Mouse (Mus musculus): ENCODE data around the gene Klhl33. TPM values are rescaled to one million over a fixed set of nuclear protein-coding genes. Genes with fewer than 3 reads are reported as not detected.
"Not testable (repeated sequence)": the region's sequence is repeated elsewhere in the genome, so short reads cannot be mapped to it uniquely, and the experiment has no call there.

The Klhl33 gene
- 0.04 and 0.07 TPM in 2 replicates for polyA plus RNA-seq (2012; rRNA removed)

DNA sequence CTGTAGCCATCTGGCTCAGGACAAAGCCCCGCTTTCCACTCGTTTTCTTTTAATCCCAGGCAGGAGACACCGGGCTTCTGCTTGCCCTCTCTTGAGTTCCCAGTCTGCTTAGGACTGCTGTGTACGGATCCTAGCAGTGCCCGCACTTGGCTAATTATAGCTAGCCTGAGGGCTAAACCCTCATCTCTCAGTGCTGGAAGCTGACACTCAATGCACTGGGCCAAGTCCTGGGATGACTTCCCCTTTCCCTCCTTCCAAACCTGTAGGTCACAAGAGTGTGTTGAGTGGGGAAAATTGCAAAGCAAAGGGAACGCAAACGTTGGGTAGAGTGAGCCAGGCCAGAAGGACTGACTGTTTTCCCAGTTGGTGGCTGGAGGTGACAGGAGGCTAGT lies at the start of gene Klhl33:
Gene Klhl33 (minus strand): TSS at position 134 of the 392 bp plus-strand sequence.
- Histone ChIP-seq H3K4me1 (ENCODE audit: control insufficient read depth, insufficient read depth, low read length) (peaks cover 7% of the 10 kb centered on the region), H3K36me3 (ENCODE audit: control insufficient read depth, insufficient read depth, low read length) (no peaks in the 10 kb centered on the region), H3K4me3 (ENCODE audit: control insufficient read depth, low read depth, low read length) (peak within 1 kb of the TSS; percentile 75), H3K27ac (ENCODE audit: control insufficient read depth, insufficient read depth, low read depth, low read length) (no peak within 1 kb of the TSS), H3K27me3 (ENCODE audit: control insufficient read depth, insufficient read depth, low read length) (no peaks in the 10 kb centered on the region)
- no peak for TF ChIP-seq CTCF (IDR thresholded peaks at IDR 0.05; ENCODE audit: control insufficient read depth, insufficient read depth, insufficient replicate concordance, low read depth, low read length)
- no peak for TF ChIP-seq POLR2A (IDR thresholded peaks at IDR 0.05; ENCODE audit: control insufficient read depth, low read depth, low read length)

DNA sequence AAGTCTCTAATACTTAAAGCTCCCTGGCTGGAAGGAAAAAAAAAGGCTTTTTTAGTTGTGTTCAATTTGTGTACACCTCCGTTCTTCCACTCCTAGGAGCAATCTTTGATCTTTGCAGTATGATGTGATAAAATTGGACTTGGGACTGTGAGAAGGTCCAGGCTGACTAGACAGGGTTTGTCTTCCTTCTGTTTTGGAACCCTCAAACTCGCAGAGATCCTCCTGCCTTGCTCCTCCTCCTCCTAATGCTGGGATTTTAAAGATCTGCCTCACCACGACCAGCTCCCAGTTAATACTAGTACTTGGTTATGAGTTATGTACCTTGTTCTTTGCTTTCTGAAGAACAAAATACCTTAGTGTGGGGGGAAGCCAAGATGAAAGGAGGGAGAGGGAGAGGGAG lies 48.2 kb upstream of the Klhl33 start:
- not testable (repeated sequence) for H3K27ac ChIP-seq (ENCODE audit: control insufficient read depth, insufficient read depth, low read depth, low read length); H3K27me3 ChIP-seq (ENCODE audit: control insufficient read depth, insufficient read depth, low read length)

DNA sequence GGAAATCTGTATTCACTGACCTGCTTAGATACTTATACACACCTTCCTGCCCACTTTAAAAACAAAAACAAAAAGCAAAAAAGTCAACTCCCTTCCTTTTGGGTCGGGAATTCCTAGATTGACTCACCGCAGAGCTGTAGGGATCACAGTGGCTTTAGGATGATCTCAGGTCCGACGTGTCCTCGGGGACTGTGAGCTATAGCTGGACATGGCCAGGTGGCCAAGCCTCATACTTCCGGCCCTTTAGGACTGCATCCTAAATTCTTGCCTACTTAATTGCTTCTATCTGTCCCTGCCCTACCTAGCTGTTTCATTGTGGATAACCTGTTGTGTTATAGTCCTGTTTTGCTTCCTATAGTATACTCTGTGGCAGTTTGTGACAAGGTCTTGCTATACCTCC lies 47.8 kb upstream of the Klhl33 start:
- H3K36me3 ChIP-seq (ENCODE audit: control insufficient read depth, insufficient read depth, low read length); H3K4me1 ChIP-seq (ENCODE audit: control insufficient read depth, insufficient read depth, low read length); H3K27me3 ChIP-seq (ENCODE audit: control insufficient read depth, insufficient read depth, low read length); H3K27ac ChIP-seq (ENCODE audit: control insufficient read depth, insufficient read depth, low read depth, low read length): not testable (repeated sequence)
- H3K4me3 ChIP-seq (ENCODE audit: control insufficient read depth, low read depth, low read length), result peak overlapping the region; percentile 85

More for the DNA sequence above, 48.2 kb upstream of the Klhl33 start:
- H3K36me3 ChIP-seq (ENCODE audit: control insufficient read depth, insufficient read depth, low read length); H3K4me3 ChIP-seq (ENCODE audit: control insufficient read depth, low read depth, low read length); H3K4me1 ChIP-seq (ENCODE audit: control insufficient read depth, insufficient read depth, low read length): not testable (repeated sequence)

DNA sequence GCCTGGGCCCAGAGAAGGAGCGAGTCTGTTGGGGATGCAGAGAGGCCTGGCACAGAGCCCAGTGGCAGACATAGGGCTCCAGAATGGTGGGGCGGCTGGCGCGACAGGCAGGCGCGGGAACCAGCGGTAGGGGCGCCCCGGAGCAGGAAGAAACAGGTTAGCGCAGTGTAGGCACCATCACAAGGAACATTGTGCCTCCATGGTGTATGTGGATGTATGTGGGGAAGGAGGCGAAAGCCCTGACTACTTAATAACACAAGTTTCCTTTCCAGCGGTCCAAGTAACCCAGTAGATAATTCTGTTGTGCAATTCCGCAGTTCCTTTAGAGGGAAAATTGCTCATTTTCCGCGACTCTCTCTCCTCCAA lies 47.3 kb upstream of the Klhl33 start:
- not testable (repeated sequence) for H3K4me1 ChIP-seq (ENCODE audit: control insufficient read depth, insufficient read depth, low read length)

DNA sequence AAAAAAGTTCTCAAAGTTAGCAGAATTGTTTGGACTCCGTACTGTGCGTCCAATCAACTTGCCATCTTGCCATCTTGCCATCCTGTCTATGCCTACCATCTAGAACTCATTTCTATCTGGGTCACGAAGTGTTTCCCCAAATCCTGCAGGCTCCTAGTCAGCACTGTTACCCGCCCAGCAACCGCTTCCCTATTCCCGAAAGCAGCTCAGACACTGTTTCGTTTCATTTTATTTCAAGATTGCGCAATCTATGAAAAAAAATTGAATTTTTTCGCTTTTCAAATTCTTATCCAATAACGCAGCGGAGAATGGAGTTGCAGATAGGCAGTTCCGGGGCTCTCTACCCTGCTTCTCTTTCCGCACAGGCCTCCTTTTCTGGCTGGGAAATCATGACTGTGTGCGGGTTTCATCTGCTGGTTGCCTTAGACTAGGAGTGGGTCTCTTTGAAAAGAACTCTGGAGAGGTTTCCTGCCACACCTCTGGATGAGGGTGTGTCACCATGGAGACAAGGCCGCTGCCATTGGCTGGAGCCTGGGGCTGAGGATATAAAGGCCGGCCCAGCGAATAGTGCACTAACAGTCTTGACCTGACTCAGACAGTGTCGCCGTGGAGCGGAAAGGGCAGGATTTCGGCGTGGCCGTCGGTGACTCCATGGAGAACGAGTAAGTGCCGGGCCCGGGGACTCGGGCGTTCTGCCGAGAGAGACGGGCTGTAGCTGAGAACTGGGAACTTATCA lies 46.8 kb upstream of the Klhl33 start, which contains the start of gene Gm49342:
Gene Gm49342 (plus strand): TSS at position 586 of the 736 bp plus-strand sequence.
- peak; percentile 87 for TF ChIP-seq POLR2A (IDR thresholded peaks at IDR 0.05; ENCODE audit: control insufficient read depth, low read depth, low read length)
- TF ChIP-seq CTCF (IDR thresholded peaks at IDR 0.05; ENCODE audit: control insufficient read depth, insufficient read depth, insufficient replicate concordance, low read depth, low read length), result peak; percentile 22; the same call in 1 of the 2 replicates
- Histone ChIP-seq H3K4me3 (ENCODE audit: control insufficient read depth, low read depth, low read length) (peak within 1 kb of the TSS; percentile 85), H3K4me1 (ENCODE audit: control insufficient read depth, insufficient read depth, low read length) (peaks cover 4% of the 10 kb centered on the region), H3K27me3 (ENCODE audit: control insufficient read depth, insufficient read depth, low read length) (no peaks in the 10 kb centered on the region), H3K27ac (ENCODE audit: control insufficient read depth, insufficient read depth, low read depth, low read length) (peak within 1 kb of the TSS; percentile 74), H3K36me3 (ENCODE audit: control insufficient read depth, insufficient read depth, low read length) (no peaks in the 10 kb centered on the region)

More for the DNA sequence above, 47.3 kb upstream of the Klhl33 start:
- not testable (repeated sequence) for H3K27me3 ChIP-seq (ENCODE audit: control insufficient read depth, insufficient read depth, low read length); H3K36me3 ChIP-seq (ENCODE audit: control insufficient read depth, insufficient read depth, low read length)
- H3K27ac ChIP-seq (ENCODE audit: control insufficient read depth, insufficient read depth, low read depth, low read length), result peak overlapping the region; percentile 74
- peak overlapping the region; percentile 85 for H3K4me3 ChIP-seq (ENCODE audit: control insufficient read depth, low read depth, low read length)

DNA sequence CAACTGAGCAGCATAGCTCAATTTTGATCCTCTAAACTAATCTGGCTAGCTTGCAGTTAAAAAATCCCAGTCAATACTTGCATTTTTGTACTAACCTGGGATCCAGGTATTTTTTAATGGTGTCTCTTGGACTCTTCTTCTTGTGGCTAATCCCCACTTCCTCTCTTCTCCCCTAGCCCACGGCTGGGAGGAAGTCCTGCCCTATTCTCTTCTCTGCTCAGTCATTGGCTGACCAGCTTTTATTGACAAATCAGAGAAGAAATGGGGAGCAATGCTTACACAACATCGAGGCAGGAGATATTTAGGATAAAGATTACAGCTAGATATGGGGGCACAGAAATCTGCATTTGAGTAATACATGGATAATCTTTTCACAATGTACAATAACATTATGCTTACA lies 41.6 kb upstream of the Klhl33 start:
- Histone ChIP-seq H3K4me1 (ENCODE audit: control insufficient read depth, insufficient read depth, low read length) (no peaks in the 10 kb centered on the region), H3K27me3 (ENCODE audit: control insufficient read depth, insufficient read depth, low read length) (no peaks in the 10 kb centered on the region), H3K4me3 (ENCODE audit: control insufficient read depth, low read depth, low read length) (no peak overlapping the region), H3K36me3 (ENCODE audit: control insufficient read depth, insufficient read depth, low read length) (no peaks in the 10 kb centered on the region), H3K27ac (ENCODE audit: control insufficient read depth, insufficient read depth, low read depth, low read length) (no peak overlapping the region)
- TF ChIP-seq POLR2A (IDR thresholded peaks at IDR 0.05; ENCODE audit: control insufficient read depth, low read depth, low read length) (no peak), CTCF (IDR thresholded peaks at IDR 0.05; ENCODE audit: control insufficient read depth, insufficient read depth, insufficient replicate concordance, low read depth, low read length) (no peak)

DNA sequence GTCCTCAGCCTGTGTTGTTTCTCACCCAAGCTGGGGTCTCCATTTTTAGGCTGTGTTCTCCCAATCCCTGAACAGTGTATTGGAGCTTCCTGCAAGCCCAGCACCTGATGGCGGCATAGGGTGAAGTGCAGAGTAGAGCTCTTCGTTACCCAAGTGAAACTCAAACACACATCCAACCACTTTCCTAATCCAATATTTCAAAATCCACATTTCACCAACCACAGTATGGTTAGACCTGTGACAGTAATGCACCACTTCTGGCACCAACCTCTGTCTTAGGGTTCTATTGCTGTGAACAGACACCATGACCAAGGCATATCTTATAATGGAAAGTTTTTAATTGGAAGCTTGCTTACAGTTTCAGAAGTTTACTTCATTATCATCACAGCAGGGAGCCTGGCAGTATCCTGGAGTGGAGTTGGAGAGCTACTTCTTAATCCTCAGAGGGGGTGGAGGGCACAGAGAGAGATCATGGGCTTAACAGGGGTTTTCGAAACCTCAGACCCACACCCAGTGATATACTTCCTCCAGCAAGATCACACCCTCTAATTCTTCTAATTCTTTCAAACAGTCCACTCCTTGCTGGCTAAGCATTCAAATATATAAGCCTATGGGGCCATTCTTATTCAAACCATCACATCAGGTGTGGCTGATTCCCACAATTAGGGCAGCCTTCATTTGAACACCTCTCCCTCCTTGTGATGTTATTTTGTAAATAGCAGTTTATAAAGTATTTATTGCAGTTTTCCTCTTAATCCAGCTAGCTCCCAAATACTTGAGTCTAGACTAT lies 41.0 kb upstream of the Klhl33 start:
- H3K36me3 ChIP-seq (ENCODE audit: control insufficient read depth, insufficient read depth, low read length), result no peaks in the 10 kb centered on the region
- H3K4me3 ChIP-seq (ENCODE audit: control insufficient read depth, low read depth, low read length), result no peak overlapping the region
- no peaks in the 10 kb centered on the region for H3K27me3 ChIP-seq (ENCODE audit: control insufficient read depth, insufficient read depth, low read length)
- no peak for TF ChIP-seq CTCF (IDR thresholded peaks at IDR 0.05; ENCODE audit: control insufficient read depth, insufficient read depth, insufficient replicate concordance, low read depth, low read length)
- no peak for TF ChIP-seq POLR2A (IDR thresholded peaks at IDR 0.05; ENCODE audit: control insufficient read depth, low read depth, low read length)
- no peaks in the 10 kb centered on the region for H3K4me1 ChIP-seq (ENCODE audit: control insufficient read depth, insufficient read depth, low read length)
- H3K27ac ChIP-seq (ENCODE audit: control insufficient read depth, insufficient read depth, low read depth, low read length), result no peak overlapping the region
